Mouse (Mus musculus): ENCODE results near the gene Kmt2b. TPM values are rescaled to one million over a fixed set of nuclear protein-coding genes. Genes with fewer than 3 reads are reported as not detected.

Gene Kmt2b
- polyA plus RNA-seq, 1 experiment from 2014 or later: 8.8 TPM

DNA sequence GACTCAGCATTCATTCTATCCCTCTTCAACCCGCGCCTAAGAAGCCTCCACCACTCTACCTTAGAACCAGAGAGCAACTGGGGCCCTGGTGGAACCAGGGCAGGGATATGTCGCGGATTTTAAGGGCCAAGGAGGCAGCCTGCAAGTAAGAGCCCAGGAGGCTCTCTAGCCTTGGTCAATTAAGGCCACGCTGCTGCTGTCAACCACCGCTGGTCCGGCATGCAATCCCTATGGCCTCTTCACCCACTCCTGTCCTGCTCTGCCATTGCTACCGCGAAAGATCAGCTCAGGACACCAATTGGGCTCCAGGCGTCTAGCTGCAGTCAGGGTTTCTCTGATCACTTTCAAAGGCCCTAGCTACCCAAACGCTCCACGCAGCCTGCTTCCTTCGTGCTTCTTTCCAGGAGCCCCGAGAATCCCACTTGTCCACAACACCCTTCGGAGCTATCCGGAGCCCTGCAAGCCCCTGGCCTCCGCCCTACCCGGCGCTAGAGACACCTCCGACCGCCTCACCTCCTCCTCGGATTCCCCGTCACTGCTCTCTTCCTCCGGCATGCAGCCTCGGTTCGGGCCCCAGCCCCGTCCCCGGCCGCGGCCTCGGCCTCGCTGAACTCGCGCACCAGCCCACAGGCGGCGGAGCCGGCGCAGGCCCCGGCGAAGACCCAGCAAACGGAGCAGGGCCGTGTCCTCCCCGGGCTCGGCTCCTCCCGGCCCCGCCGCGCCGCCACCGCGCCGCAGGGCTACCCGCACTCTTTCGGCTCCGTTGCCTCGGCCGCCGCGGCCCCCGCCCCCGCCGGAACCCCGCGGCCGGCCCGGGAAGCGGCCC, 471 bp downstream of the Kmt2b start:
- Histone ChIP-seq H3K4me1 (peaks cover 23% of the 10 kb centered on the region), H3K27me3 (replicated peaks) (no peaks in the 10 kb centered on the region), H3K27ac (replicated peaks) (peak overlapping the region; percentile 94), H3K4me2 (peak overlapping the region; percentile 90), H3K4me3 (replicated peaks) (peak overlapping the region; percentile 91), H3K9me3 (replicated peaks) (no peaks in the 10 kb centered on the region), H3K9ac (replicated peaks) (peak overlapping the region; percentile 96), H3K36me3 (peaks cover 33% of the 10 kb centered on the region)
- WGBS: under 1% methylated on average over 66 of the region's 67 CpGs
- ATAC-seq (ENCODE audit: low FRiP score): peak; percentile 43

DNA sequence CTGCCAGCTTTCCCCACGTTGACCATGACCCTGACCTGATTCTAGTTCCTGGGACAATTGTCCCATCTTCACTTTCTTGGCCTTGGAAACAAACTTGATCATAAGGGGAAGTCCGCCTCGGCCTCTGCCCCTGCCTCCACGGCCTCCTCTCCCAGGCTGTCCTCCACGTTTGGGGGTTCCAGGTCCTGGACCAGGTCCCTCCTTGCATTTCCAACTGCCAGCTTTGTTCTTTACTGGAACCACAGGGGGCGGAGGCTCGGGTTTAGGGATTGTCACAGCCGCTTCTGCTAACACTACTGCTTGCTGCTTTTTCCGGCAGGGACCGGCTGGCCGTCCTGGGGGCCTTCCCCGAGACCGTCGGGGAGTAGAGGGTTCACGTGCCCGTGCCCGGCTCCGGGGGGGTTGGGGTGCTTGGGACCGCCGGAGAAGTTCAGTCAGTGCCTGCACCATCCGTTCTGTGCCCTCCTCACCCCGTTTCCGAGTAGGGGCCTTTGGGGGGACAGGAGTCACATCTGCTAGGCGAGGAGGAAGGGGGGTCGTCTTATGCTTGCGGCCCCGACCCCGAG, 2.0 kb downstream of the Kmt2b start:
- Histone ChIP-seq H3K27me3 (replicated peaks) (no peaks in the 10 kb centered on the region), H3K9me3 (replicated peaks) (no peaks in the 10 kb centered on the region), H3K27ac (replicated peaks) (no peak overlapping the region), H3K4me3 (replicated peaks) (peak overlapping the region; percentile 91; the same call in 1 of the 2 replicates), H3K36me3 (peaks cover 48% of the 10 kb centered on the region), H3K4me2 (peak overlapping the region; percentile 90), H3K9ac (replicated peaks) (no peak overlapping the region), H3K4me1 (peaks cover 23% of the 10 kb centered on the region)
- no peak for ATAC-seq (ENCODE audit: low FRiP score)
- 92% methylated on average over 28 of the region's 28 CpGs for WGBS

DNA sequence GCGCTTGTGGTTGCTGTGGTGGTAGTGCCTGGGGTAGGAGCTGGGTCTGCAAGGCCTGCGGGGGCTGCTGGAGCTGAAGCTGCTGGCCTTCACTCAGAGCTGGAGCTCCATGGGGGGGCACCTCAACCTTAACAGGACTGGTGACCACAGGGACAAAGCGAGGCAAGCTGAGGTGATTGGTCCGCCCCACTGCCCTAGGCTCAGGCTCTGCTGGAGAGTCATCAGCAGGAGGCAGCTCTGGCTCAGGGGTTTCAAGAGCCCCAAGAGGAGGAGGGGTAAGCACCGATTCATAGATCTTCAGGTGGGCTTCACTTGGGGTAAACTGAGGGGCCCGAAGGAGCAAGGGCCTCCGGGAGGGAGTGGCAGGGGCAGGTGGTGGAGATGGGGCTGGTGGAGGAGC, 3.4 kb downstream of the Kmt2b start:
- Histone ChIP-seq H3K4me1 (peaks cover 23% of the 10 kb centered on the region), H3K4me3 (replicated peaks) (no peak overlapping the region), H3K27ac (replicated peaks) (no peak overlapping the region), H3K9me3 (replicated peaks) (no peaks in the 10 kb centered on the region), H3K9ac (replicated peaks) (no peak overlapping the region), H3K4me2 (no peak overlapping the region), H3K36me3 (peaks cover 61% of the 10 kb centered on the region), H3K27me3 (replicated peaks) (no peaks in the 10 kb centered on the region)
- ATAC-seq (ENCODE audit: low FRiP score): no peak
- WGBS: 95% methylated on average over 7 of the region's 7 CpGs

DNA sequence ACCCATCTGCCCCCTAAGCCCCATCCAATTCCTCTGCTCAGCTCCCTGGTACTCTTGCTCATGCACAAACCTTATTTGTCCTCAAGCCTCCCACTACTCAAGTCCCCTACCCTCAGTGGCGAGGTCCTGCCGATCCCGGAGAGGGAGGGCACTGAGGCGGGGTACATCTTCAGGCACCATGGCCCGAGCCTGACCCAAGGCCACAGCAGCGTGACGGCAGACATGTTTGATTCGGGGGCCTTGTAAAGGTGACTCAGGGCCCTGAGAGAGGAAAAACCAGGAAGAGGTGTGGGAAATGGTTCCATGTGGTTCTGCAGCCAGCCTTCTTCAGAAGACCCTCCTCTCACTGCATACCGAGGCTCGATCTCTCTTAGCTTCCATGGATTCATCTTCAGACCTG, 4.2 kb downstream of the Kmt2b start:
- ATAC-seq (ENCODE audit: low FRiP score): no peak
- WGBS: 94% methylated on average over 10 of the region's 10 CpGs

DNA sequence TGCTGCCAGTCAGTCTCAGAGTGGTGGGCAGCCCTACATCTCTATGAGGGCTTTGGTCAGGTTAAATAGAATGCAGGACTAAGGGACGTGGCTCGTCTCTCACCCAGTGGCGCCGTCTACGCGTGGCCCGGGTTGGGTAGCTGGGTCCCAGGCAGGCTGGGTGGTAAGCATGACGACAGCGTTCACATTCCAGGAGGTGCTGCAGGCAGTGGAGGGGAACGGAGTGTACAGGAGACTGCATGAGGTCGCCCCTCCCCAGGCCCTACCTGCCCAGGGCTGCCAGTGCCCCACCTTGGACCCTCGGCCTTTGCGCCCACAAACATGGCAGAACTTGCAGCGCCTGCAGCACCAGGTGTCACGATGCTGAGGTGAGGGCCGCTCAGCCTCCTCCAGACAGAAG, 7.0 kb downstream of the Kmt2b start:
- Histone ChIP-seq H3K4me2 (no peak overlapping the region), H3K4me3 (replicated peaks) (no peak overlapping the region), H3K9me3 (replicated peaks) (no peaks in the 10 kb centered on the region), H3K27ac (replicated peaks) (no peak overlapping the region), H3K4me1 (peaks cover 3% of the 10 kb centered on the region), H3K36me3 (peaks cover 97% of the 10 kb centered on the region), H3K27me3 (replicated peaks) (no peaks in the 10 kb centered on the region), H3K9ac (replicated peaks) (no peak overlapping the region)
- WGBS: 96% methylated on average over 16 of the region's 16 CpGs
- no peak for ATAC-seq (ENCODE audit: low FRiP score)

More for the DNA sequence above, 4.2 kb downstream of the Kmt2b start:
- Histone ChIP-seq H3K27ac (replicated peaks) (no peak overlapping the region), H3K9me3 (replicated peaks) (no peaks in the 10 kb centered on the region), H3K4me3 (replicated peaks) (no peak overlapping the region), H3K4me2 (no peak overlapping the region), H3K36me3 (peaks cover 69% of the 10 kb centered on the region), H3K27me3 (replicated peaks) (no peaks in the 10 kb centered on the region), H3K4me1 (peaks cover 16% of the 10 kb centered on the region), H3K9ac (replicated peaks) (no peak overlapping the region)

DNA sequence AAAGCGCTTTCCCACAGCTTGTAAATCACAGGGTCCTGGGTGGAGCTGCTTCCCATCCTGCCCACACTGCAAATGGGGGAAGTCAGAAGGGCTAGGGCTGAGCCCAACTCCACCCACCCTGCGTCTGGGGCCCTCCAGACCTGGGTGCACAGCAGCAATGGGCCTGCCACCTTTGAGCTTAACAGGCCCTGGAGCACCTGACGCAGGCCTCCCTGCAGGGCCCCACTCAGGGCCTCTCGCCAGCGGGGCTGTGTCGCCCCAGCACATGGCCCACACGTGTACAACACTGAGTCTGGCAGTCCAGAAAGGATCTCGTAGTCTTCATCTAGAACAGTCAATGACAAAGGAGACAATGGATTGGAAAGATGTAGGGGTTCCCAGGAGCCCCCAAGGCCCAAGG, 8.6 kb downstream of the Kmt2b start:
- ATAC-seq (ENCODE audit: low FRiP score): no peak
- Histone ChIP-seq H3K4me1 (no peaks in the 10 kb centered on the region), H3K27ac (replicated peaks) (no peak overlapping the region), H3K27me3 (replicated peaks) (no peaks in the 10 kb centered on the region), H3K4me2 (no peak overlapping the region), H3K9me3 (replicated peaks) (no peaks in the 10 kb centered on the region), H3K36me3 (peaks cover 99% of the 10 kb centered on the region), H3K9ac (replicated peaks) (no peak overlapping the region), H3K4me3 (replicated peaks) (no peak overlapping the region)
- WGBS: 94% methylated on average over 8 of the region's 8 CpGs

DNA sequence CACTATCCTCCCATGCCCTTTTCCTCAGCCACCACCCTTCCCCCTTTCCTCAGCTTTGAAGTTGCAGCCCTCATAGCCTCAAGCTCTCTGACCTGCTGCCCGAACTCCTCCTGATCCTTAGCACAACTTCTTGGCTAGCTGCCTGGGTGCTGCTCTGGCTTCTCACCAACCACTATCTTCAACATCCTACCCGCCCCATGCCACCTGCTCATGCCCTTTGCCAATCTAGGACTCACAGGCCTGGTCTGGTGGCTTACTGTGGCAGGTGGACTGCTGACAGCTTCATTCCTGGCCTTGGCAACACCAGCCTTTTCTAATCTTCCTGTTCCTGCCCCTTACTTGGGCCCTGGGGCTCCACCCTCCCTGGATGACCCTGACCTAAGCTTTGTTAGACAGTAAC, 15.6 kb downstream of the Kmt2b start:
- Histone ChIP-seq H3K4me1 (no peaks in the 10 kb centered on the region), H3K27ac (replicated peaks) (no peak overlapping the region), H3K27me3 (replicated peaks) (no peaks in the 10 kb centered on the region), H3K36me3 (peaks cover 95% of the 10 kb centered on the region), H3K9ac (replicated peaks) (no peak overlapping the region; the same call in 1 of the 2 replicates), H3K4me3 (replicated peaks) (no peak overlapping the region), H3K9me3 (replicated peaks) (no peaks in the 10 kb centered on the region), H3K4me2 (no peak overlapping the region)
- no peak for ATAC-seq (ENCODE audit: low FRiP score)
- WGBS: 88% methylated on average over 2 of the region's 2 CpGs

DNA sequence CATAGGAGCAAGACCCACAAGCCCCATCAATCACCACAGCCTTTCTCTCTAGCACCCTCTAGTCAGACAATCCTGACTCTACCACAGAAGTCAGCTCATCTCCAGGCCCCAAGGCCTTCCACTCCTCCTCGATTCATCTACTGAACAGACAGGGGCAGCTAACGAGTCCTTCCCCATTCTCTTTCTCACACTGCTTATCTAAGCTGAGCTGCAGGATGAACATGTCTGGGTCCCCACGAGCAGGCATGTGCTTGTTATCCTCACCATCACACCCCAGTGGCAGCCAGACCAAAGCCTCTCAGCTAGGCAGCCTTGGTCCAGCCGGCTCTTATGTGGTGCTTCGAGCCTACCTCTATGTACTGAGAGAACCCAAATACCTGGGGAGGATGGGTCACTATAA, 16.1 kb downstream of the Kmt2b start:
- no peak for ATAC-seq (ENCODE audit: low FRiP score)
- H3K27ac ChIP-seq (replicated peaks): no peak overlapping the region
- 87% methylated on average over 5 of the region's 5 CpGs for WGBS

DNA sequence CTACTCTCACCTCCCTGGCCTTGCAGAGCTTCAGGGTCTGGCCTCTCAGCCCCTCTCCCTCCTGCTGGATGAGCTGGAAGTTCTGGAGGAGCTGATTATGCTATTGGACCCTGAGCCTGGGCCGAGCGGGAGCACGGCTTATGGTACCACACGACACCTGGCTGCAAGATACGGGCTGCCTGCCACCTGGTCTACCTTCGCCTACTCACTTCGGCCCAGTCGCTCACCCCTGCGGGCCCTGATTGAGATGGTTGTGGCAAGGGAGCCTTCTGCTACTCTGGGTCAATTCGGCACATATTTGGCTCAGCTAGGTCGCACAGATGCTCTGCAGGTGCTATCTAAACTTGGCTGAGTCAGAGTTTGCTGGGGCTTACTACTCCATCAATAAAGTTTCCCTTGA, 21.0 kb downstream of the Kmt2b start:
- Histone ChIP-seq H3K27me3 (replicated peaks) (no peaks in the 10 kb centered on the region), H3K27ac (replicated peaks) (no peak overlapping the region), H3K9me3 (replicated peaks) (no peaks in the 10 kb centered on the region), H3K4me1 (peaks cover 14% of the 10 kb centered on the region), H3K4me2 (no peak overlapping the region), H3K9ac (replicated peaks) (no peak overlapping the region), H3K4me3 (replicated peaks) (no peak overlapping the region), H3K36me3 (peaks cover 65% of the 10 kb centered on the region)
- WGBS: 91% methylated on average over 11 of the region's 11 CpGs
- no peak for ATAC-seq (ENCODE audit: low FRiP score)

More for the DNA sequence above, 16.1 kb downstream of the Kmt2b start:
- no peak overlapping the region for H3K4me2 ChIP-seq
- no peak overlapping the region for H3K4me3 ChIP-seq (replicated peaks)
- no peaks in the 10 kb centered on the region for H3K9me3 ChIP-seq (replicated peaks)
- peaks cover 93% of the 10 kb centered on the region for H3K36me3 ChIP-seq
- no peaks in the 10 kb centered on the region for H3K4me1 ChIP-seq
- H3K9ac ChIP-seq (replicated peaks): no peak overlapping the region
- H3K27me3 ChIP-seq (replicated peaks): no peaks in the 10 kb centered on the region

DNA sequence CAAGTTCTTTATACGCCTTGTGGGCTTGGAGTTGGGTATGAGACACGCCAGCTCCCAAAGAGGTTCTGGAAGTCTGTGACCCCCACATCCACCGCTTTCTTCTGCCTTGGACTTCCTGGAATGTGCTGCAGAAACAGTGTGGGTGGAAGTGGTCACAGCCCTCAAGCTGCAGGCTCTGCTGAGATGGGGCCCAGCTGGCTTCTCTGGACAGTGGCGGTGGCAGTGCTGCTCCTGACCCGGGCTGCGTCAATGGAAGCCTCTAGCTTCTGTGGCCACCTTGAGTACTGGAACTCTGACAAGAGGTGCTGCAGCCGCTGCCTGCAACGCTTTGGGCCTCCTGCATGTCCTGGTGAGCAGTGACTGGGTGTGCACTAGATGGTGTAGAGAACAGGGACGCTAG, 22.5 kb downstream of the Kmt2b start:
- Histone ChIP-seq H3K4me2 (no peak overlapping the region), H3K9me3 (replicated peaks) (no peaks in the 10 kb centered on the region), H3K27ac (replicated peaks) (no peak overlapping the region), H3K27me3 (replicated peaks) (no peaks in the 10 kb centered on the region), H3K4me3 (replicated peaks) (no peak overlapping the region), H3K36me3 (peaks cover 54% of the 10 kb centered on the region), H3K9ac (replicated peaks) (no peak overlapping the region), H3K4me1 (peaks cover 20% of the 10 kb centered on the region)
- WGBS: 92% methylated on average over 9 of the region's 9 CpGs
- ATAC-seq (ENCODE audit: low FRiP score): no peak

DNA sequence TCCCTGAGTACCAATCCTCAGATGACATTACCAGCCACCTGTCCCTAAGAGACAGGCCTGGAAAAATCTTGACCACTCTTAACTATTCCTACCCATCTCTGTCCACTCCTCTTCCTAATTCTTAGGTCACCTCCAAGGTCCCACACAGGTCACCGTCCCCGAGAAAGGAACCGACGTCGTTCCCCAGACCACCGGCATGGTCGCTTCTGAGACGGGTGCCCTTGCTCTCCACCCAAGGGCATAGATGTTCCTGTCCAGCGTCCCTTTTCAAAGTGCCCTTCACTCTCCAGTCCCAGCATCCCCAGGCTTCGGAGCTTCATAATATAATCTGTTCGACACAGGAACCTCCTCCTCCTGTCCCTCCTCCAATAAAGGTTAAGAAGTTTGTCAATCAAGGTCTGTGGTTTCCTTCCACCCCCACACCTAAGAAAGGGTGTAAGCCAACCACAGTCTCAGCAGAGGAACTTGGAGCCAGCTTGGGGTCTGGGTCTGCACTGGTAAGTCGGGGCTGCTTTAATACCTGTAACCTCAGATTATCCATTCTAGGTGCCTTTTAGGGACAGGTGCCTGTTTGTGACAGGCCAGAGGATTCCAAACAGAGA, 23.5 kb downstream of the Kmt2b start, which contains the start of gene Igflr1:
Igflr1 (plus strand) TSS at position 458 of the 602 bp plus-strand sequence.
- no peaks in the 10 kb centered on the region for H3K27me3 ChIP-seq (replicated peaks)
- H3K4me1 ChIP-seq: peaks cover 24% of the 10 kb centered on the region
- H3K27ac ChIP-seq (replicated peaks): no peak within 1 kb of the TSS
- peaks cover 44% of the 10 kb centered on the region for H3K36me3 ChIP-seq
- no peak for ATAC-seq (ENCODE audit: low FRiP score)
- H3K4me2 ChIP-seq: peak within 1 kb of the TSS; percentile 79
- H3K4me3 ChIP-seq (replicated peaks): no peak within 1 kb of the TSS; the same call in 1 of the 2 replicates
- WGBS: 96% methylated on average over 12 of the region's 12 CpGs
- no peak within 1 kb of the TSS for H3K9ac ChIP-seq (replicated peaks)
- H3K9me3 ChIP-seq (replicated peaks): no peaks in the 10 kb centered on the region

DNA sequence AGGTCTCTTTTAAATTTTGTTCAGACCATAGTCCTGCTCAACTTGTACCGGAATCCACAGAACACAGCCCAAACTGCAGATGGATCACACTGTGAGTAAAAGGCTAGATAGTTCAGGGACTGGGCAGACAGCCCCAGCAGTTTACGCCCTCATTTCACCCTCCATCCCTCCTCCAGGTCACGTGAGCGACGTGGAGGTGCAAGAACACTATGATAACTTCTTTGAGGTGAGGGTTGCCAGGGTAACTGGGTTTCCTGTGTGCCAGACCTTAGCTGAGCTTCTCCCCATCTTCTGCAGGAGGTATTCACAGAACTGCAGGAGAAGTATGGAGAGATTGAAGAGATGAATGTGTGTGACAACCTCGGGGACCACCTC, 24.6 kb downstream of the Kmt2b start:
- peak overlapping the region; percentile 79 for H3K4me2 ChIP-seq
- peak overlapping the region; percentile 80 for H3K9ac ChIP-seq (replicated peaks)
- peaks cover 30% of the 10 kb centered on the region for H3K4me1 ChIP-seq
- H3K27me3 ChIP-seq (replicated peaks): no peaks in the 10 kb centered on the region
- no peak for ATAC-seq (ENCODE audit: low FRiP score)
- H3K27ac ChIP-seq (replicated peaks): peak overlapping the region; percentile 93
- no peaks in the 10 kb centered on the region for H3K9me3 ChIP-seq (replicated peaks)
- H3K36me3 ChIP-seq: peaks cover 32% of the 10 kb centered on the region
- WGBS: 23% methylated on average over 6 of the region's 6 CpGs
- peak overlapping the region; percentile 71 for H3K4me3 ChIP-seq (replicated peaks)
